Mouse (Mus musculus) embryonic fibroblast, embryonic 13.5 days (primary cell): Measurements from ENCODE around the gene Rap1gap. TPM values are rescaled to one million over a fixed set of nuclear protein-coding genes. Genes with fewer than 3 reads are reported as not detected.

Source experiments
- H3K27ac ChIP-seq: 2 replicates; pipeline ENCODE4 v1.5.1; 2012; ENCODE audit warnings: low read length, control low read depth, inconsistent platforms; ENCODE audit not compliant: insufficient read depth
- H3K4me1 ChIP-seq: 2 replicates; pipeline ENCODE4 v1.6.1; 2011; ENCODE audit warnings: low read length; ENCODE audit not compliant: control insufficient read depth, insufficient read depth
- H3K4me3 ChIP-seq: 2 replicates; pipeline ENCODE4 v1.5.1; 2011; ENCODE audit warnings: mild to moderate bottlenecking, control low read depth, low read length; ENCODE audit not compliant: insufficient read depth
- CTCF ChIP-seq: IDR thresholded peaks from 2 replicates; pipeline ENCODE4 v1.5.1; 2011; ENCODE audit warnings: mild to moderate bottlenecking, control low read depth, low read length, moderate library complexity, borderline replicate concordance; ENCODE audit not compliant: insufficient read depth
- POLR2A ChIP-seq: IDR thresholded peaks from 2 replicates; pipeline ENCODE4 v1.6.1; 2011; ENCODE audit warnings: low read depth, mild to moderate bottlenecking, control low read depth, low read length, moderate library complexity
- polyA plus RNA-seq: library from polyadenylated mRNA; stranded (reverse); fragments of >200 nt; gene quantifications from 2 replicates; pipeline ENCODE4 v1.2.4, GENCODE M21; 2011; ENCODE audit warnings: low read depth; ENCODE audit not compliant: missing spikeins, insufficient read length

Gene Rap1gap
- 6.8 and 6.9 TPM in 2 replicates for polyA plus RNA-seq

DNA sequence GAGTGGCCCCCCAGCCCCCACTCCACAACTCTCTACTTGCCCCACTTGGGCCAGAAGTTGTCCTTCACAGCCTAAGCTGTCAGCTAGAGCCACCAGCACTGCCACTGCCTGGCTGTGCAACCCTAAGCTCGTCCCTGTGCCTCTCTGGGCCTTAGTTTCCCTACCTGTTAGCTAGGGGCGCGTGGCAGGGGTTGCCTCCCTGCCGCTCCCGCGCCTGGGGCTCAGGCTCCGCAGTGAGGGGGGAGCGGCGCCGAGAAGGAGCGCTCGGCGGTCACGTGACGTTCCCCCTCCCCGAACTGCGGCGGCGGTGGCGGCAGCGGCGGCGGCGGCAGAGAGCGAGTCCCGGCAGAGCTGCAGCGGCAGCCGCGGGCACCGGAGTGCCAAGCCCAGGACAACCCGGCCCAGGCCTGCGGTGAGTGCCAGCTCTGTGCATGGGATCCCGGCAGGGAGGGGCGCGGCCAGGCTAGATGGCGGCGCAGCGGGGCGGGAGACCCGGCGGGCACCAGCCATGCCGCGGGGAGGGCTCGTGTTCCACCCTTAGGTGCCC, at the start of gene Rap1gap:
TSS of gene Rap1gap (plus strand) at position 294 of the 547 bp plus-strand sequence.
- Histone ChIP-seq H3K4me1 (no peaks in the 10 kb centered on the region), H3K4me3 (peak within 1 kb of the TSS; percentile 27), H3K27ac (no peak within 1 kb of the TSS)
- TF ChIP-seq POLR2A: no peak
- no peak for TF ChIP-seq CTCF

DNA sequence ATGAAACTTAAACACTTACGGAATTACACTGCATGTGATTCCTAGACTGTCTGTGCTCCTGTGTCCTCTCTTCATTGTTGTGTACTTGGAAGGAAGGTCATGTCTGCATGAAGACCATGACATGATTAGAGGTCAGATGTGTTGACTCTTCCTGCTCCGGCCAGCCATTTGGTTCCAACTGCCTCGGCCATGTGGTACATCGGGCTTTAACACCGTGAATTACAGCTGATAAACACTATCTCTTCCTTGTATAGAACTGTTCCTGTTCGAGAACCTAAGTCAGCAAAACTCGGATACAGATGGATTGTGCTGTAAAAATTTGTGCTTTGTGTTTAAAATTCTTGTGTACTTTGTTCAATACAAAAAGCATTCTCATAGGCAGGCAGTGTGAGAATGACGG, 41.7 kb upstream of the Rap1gap start:
- H3K4me1 ChIP-seq: no peaks in the 10 kb centered on the region
- H3K27ac ChIP-seq: no peak overlapping the region
- TF ChIP-seq POLR2A (no peak), CTCF (no peak)
- H3K4me3 ChIP-seq: no peak overlapping the region

DNA sequence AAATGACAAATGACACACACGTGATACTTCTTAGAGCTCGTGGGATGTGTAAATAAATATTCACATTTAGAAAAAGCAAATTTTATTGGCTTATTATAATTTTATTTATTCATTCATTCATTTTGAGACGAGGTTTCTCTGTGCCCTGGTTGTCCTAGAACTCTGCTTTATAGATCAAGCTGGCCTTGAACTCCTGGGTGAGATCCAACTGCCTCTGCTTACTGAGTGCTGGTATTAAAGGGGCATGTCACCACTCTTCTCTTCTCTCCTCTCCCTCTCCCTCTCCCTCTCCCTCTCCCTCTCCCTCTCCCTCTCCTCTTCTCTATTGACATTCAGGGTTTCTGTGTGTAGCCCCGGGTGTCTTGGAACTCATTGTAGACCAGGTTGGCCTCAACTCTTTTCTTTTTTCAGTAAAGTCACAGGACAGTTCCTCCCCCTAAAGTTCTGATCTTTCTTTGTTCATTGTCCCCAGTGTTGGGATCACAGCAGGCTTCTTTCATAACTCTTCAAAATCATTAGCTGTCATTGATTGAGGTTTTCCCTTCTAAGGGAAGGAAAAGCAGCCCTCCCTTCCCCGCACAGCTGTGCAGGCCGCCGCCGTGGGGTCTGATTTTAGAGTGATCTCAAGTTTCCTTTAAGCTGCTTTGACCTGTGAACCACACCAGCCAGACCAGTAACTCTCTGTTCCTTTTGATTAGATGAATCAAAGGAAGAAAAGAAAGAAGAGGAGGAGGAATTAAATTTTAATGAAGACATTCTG, 36.9 kb upstream of the Rap1gap start:
- H3K4me3 ChIP-seq: no peak overlapping the region
- TF ChIP-seq POLR2A (no peak), CTCF (no peak)
- no peak overlapping the region for H3K27ac ChIP-seq
- peaks cover 2% of the 10 kb centered on the region; the same call in 1 of the 2 replicates for H3K4me1 ChIP-seq

DNA sequence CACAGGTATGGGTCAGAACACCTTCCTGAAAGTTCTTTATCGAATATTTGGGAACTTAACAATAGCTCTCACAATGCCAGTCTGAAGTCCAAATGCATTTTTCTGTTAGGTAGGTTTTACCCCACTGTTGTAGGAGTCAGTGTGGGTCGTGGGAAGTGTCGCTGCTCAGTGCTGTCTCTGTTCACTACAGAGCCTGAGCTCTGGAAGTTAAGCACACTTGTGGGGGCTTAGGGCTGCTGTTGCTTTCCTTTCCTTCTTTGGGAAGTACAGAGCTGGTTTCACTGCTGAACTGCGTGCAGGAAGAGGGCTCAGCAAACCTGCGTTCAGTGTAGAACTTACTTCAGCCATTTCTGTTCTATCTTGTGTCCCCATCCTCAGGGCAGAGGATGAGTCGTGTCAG, 36.1 kb upstream of the Rap1gap start:
- Histone ChIP-seq H3K4me1 (peaks cover 2% of the 10 kb centered on the region; the same call in 1 of the 2 replicates), H3K27ac (no peak overlapping the region), H3K4me3 (no peak overlapping the region)
- TF ChIP-seq CTCF (no peak), POLR2A (no peak)

DNA sequence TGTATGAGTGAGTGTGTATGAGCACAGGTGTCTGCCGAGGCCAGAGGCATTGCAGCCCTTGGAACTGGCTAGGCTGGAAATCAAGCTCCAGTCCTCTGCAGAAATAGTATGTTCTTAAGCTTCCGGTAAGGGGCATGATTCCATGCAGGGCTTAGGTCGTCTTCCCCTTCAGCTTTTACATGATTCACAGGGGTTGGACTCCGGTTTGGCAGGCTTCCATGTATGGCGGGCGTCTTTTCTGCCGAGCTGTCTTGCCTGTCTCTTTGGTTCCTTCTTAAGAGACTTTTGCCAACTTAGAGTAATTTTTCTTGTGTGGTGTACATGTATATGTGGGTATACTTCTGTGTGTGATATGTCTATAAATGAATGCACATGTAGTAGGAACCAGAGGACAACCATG, 35.2 kb upstream of the Rap1gap start:
- Histone ChIP-seq H3K4me3 (no peak overlapping the region), H3K27ac (no peak overlapping the region), H3K4me1 (peaks cover 2% of the 10 kb centered on the region; the same call in 1 of the 2 replicates)
- TF ChIP-seq POLR2A (no peak), CTCF (no peak)

DNA sequence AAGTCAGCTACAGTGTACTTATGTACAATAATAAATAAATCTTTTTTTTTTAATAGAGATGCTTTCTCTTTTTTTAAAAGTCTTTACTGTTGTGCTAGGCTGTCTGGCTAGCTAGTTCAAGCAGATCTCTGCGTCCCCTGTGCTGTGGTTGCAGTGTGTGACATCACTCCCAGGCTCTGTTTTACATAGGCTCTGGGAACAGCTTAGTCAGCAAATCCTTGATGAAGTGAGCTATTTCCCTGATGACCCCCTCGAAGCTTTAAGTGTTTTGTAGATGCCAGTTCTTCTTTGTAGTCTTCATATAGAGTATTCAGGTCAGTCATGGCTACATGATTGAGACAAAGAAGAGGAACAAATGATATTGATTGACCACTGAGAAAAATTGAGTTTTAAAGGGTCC, 34.4 kb upstream of the Rap1gap start:
- Histone ChIP-seq H3K4me3 (no peak overlapping the region), H3K27ac (no peak overlapping the region), H3K4me1 (peaks cover 2% of the 10 kb centered on the region; the same call in 1 of the 2 replicates)
- no peak for TF ChIP-seq CTCF

DNA sequence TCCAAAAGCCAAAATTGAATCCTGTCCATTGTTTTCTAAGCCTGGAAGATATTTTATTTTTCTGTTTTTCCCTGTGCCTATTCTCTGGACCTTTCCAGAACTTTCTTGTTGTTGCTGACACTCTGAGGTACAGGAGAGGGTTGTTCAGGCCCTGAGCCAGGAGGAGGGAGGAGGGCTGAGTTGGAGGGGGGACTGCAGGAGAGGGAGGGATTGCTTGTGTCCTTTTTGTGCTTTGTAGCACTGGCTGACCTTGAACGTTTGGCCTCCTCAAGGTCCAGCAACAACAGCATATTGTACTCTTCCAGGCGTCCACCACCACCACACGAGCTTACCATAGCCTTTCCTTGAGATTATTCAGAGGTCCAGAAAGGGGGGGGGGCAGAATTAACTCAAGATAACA, 32.9 kb upstream of the Rap1gap start:
- H3K4me1 ChIP-seq: peaks cover 2% of the 10 kb centered on the region; the same call in 1 of the 2 replicates
- no peak overlapping the region for H3K27ac ChIP-seq
- H3K4me3 ChIP-seq: no peak overlapping the region
- TF ChIP-seq CTCF (no peak), POLR2A (no peak)

DNA sequence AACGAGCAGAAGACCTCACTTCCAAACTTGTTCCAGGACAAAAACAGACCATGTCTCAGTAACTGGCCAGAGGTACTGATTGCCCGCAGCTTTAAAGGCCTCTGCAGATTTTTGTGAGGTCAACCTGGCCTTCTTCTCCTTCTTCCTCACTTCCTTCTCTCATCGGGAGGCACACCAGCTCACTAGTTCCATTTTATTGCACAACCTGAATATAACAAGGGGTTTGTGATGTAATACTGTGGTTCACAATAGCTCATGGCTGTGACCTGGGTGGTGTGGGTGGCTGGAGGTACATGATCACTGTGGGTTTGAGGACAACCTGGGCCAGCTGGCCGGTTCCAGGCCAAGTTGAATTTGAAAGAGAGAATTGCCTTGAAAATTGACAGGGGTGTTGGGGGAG, 31.1 kb upstream of the Rap1gap start:
- H3K27ac ChIP-seq: no peak overlapping the region
- H3K4me3 ChIP-seq: no peak overlapping the region
- H3K4me1 ChIP-seq: peaks cover 2% of the 10 kb centered on the region; the same call in 1 of the 2 replicates
- TF ChIP-seq POLR2A (no peak), CTCF (no peak)

DNA sequence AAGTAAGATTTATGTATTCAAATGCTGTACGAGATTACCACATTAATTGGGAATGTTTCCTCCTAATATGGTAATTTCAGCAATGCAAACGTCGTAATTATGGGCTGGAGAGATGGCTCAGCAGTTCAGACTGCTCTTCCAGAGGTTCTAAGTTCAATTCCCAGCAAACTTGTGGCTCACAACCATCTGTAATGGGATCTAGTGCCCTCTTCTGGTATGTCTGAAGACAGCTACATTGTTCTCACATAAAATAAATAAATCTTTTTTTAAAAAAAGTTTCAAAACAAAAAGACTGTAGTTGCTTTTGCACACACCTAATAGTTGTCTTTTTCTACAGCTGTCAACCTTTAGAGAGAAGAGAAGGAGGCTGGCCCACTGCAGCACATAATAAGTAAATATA, 27.9 kb upstream of the Rap1gap start:
- Histone ChIP-seq H3K27ac (no peak overlapping the region), H3K4me1 (peaks cover 7% of the 10 kb centered on the region), H3K4me3 (no peak overlapping the region)
- TF ChIP-seq POLR2A (no peak), CTCF (no peak)

DNA sequence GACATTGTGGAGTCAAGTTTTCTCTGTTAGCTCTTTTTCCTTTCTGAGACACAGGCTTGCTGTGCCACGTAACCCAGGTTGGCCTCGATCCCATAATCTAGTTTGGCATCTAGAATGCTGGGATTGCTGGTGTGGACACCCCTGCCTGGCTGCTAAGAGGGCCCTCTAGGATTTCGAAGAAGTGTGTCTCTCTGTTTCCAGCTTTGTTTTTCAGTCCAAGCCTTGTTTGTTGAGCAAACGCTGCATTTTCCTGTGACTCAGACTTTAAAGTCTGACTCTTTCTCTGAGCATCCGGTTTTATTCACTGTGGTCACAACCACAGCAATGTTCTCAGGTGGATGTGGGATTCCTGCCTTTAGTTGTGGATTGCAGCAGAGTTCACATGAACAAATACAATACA, 23.0 kb upstream of the Rap1gap start:
- H3K27ac ChIP-seq: peak overlapping the region; percentile 84
- H3K4me1 ChIP-seq: peaks cover 20% of the 10 kb centered on the region
- H3K4me3 ChIP-seq: no peak overlapping the region
- TF ChIP-seq POLR2A (no peak), CTCF (no peak)
